Mouse (Mus musculus): ENCODE data around the gene Hoxc10.

DNA sequence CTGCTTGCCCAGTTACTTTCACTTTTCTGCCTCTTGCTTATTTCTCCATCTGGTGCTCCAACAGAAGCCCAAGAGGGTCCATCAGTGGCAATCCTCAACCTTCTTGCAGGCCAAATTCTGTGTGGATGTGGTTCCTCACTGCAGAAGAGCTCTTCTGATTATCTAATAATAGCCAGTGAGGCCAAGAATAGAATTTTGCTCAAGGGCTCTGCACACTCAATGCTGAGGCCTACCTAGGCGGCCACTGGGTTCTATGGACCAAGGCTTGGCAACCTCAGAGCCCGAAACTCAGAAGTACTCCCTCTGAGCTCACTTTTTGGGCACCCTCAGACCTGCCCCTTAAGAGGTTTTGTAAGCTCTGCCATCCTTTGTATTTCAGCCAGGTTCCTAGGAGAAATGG, 34.8 kb downstream of the Hoxc10 start:
- TF ChIP-seq GATA1 (IDR thresholded peaks at IDR 0.05; ENCODE audit: borderline replicate concordance, low read length) (no peak), FLI1 (IDR thresholded peaks at IDR 0.05; ENCODE audit: low read length) (no peak)
